Mouse (Mus musculus) embryonic facial prominence, embryonic 14.5 days (tissue): ENCODE measurements around the gene Vamp2. TPM values are rescaled to one million over a fixed set of nuclear protein-coding genes. Genes with fewer than 3 reads are reported as not detected.
"Not testable (repeated sequence)": the region's sequence is repeated elsewhere in the genome, so short reads cannot be mapped to it uniquely, and the experiment has no call there.

ENCODE experiments used
- ATAC-seq: fragments of 200-750 bp; cut with Nextera tagmentation; 2 replicates; pipeline ENCODE4 v1.8.0; 2017; ENCODE audit warnings: low read depth, moderate number of reproducible peaks, moderate TSS enrichment
- DNase-seq: peaks from one replicate; pipeline ENCODE4 v3.0.0-alpha.2; 2015; ENCODE audit warnings: low spot score
- H3K27ac ChIP-seq: fragments of 300-500 bp; sonication (generic); replicated peaks from 2 replicates; pipeline ENCODE4 v1.5.1; 2014; ENCODE audit warnings: low read depth, mild to moderate bottlenecking, low read length, moderate library complexity
- H3K27me3 ChIP-seq: fragments of 300-500 bp; sonication (generic); replicated peaks from 2 replicates; pipeline ENCODE4 v1.6.1; 2014; ENCODE audit warnings: low read length; ENCODE audit not compliant: control insufficient read depth, insufficient read depth
- H3K36me3 ChIP-seq: fragments of 300-500 bp; sonication (generic); 2 replicates; pipeline ENCODE4 v1.6.1; 2014; ENCODE audit warnings: low read length, mixed read lengths; ENCODE audit not compliant: control insufficient read depth, insufficient read depth
- H3K4me1 ChIP-seq: fragments of 300-500 bp; sonication (generic); 2 replicates; pipeline ENCODE4 v1.6.1; 2014; ENCODE audit warnings: antibody characterized with exemption, low read length; ENCODE audit not compliant: control insufficient read depth, insufficient read depth
- H3K4me2 ChIP-seq: fragments of 300-500 bp; sonication (generic); 2 replicates; pipeline ENCODE4 v1.6.1; 2014; ENCODE audit warnings: low read depth, mild to moderate bottlenecking, low read length, moderate library complexity, mixed read lengths
- H3K4me3 ChIP-seq: fragments of 300-500 bp; sonication (generic); 2 replicates; pipeline ENCODE4 v1.5.1; 2014; ENCODE audit warnings: low read depth, mild to moderate bottlenecking, low read length
- H3K9ac ChIP-seq: fragments of 300-500 bp; sonication (generic); 2 replicates; pipeline ENCODE4 v1.6.1; 2014; ENCODE audit warnings: low read depth, mild to moderate bottlenecking, low read length, moderate library complexity, mixed read lengths
- H3K9me3 ChIP-seq: fragments of 300-500 bp; sonication (generic); 2 replicates; pipeline ENCODE4 v1.6.1; 2016; ENCODE audit warnings: low read length; ENCODE audit not compliant: control insufficient read depth
- WGBS: fragments of 180-500 bp; shearing (Covaris S2); extraction: QIAGEN DNeasy Blood & Tissue Kit; methylation state at CpG from one replicate; pipeline ENCODE4 v1.1.7; 2014; 5-methylcytosine and 5-hydroxymethylcytosine counted together
- polyA plus RNA-seq: library from polyadenylated mRNA; unstranded; fragments of >200 nt; fragmentation: Nextera tagmentation; extraction: Ambion mirVana; gene quantifications from 2 replicates; pipeline ENCODE4 v1.2.1, GENCODE M21; 2014

Vamp2 gene
- polyA plus RNA-seq, 1 experiment from 2014 or later, result 97.0 TPM

- no peaks in the 10 kb centered on the region for H3K9me3 ChIP-seq
- 0% methylated on average over 3 of the region's 3 CpGs for WGBS
- H3K36me3 ChIP-seq, result peaks cover 31% of the 10 kb centered on the region
- H3K4me3 ChIP-seq, result no peak overlapping the region
- peaks cover 36% of the 10 kb centered on the region for H3K4me1 ChIP-seq
- ATAC-seq (no peak), DNase-seq (peak; percentile 33)
- no peaks in the 10 kb centered on the region for H3K27me3 ChIP-seq
- H3K9ac ChIP-seq, result no peak overlapping the region
- no peak overlapping the region for H3K27ac ChIP-seq
- no peak overlapping the region for H3K4me2 ChIP-seq
Measured at GRCm38 (mm10) chr11:69092386-69092751, 4.1 kb downstream of the Vamp2 start.

- ATAC-seq (no peak), DNase-seq (no peak)
- no peaks in the 10 kb centered on the region for H3K27me3 ChIP-seq
- no peak overlapping the region for H3K4me3 ChIP-seq
- WGBS, result 91% methylated on average over 4 of the region's 4 CpGs
- peaks cover 31% of the 10 kb centered on the region for H3K36me3 ChIP-seq
- peaks cover 36% of the 10 kb centered on the region for H3K4me1 ChIP-seq
- no peak overlapping the region for H3K4me2 ChIP-seq
- no peak overlapping the region for H3K27ac ChIP-seq
- no peak overlapping the region for H3K9ac ChIP-seq
- no peaks in the 10 kb centered on the region for H3K9me3 ChIP-seq
Measured at GRCm38 (mm10) chr11:69092871-69093270, 4.6 kb downstream of the Vamp2 start.

- H3K9me3 ChIP-seq, H3K9ac ChIP-seq, H3K4me3 ChIP-seq, DNase-seq, ATAC-seq, H3K27me3 ChIP-seq, H3K4me2 ChIP-seq: not testable (repeated sequence)
- Histone ChIP-seq H3K4me1 (peaks cover 41% of the 10 kb centered on the region), H3K36me3 (peaks cover 31% of the 10 kb centered on the region), H3K27ac (peak overlapping the region; percentile 90)
- whole genome bisulfite sequencing, result 85% methylated on average over 7 of the region's 7 CpGs
Measured at GRCm38 (mm10) chr11:69093856-69094255, 5.6 kb downstream of the Vamp2 start.

- Histone ChIP-seq H3K4me1 (peaks cover 34% of the 10 kb centered on the region), H3K36me3 (peaks cover 28% of the 10 kb centered on the region), H3K27ac (peak within 1 kb of the TSS; percentile 98), H3K27me3 (no peaks in the 10 kb centered on the region), H3K9me3 (no peaks in the 10 kb centered on the region), H3K4me3 (peak within 1 kb of the TSS; percentile 56), H3K9ac (peak within 1 kb of the TSS; percentile 70), H3K4me2 (peak within 1 kb of the TSS; percentile 93)
- ATAC-seq, result peak; percentile 93
- under 1% methylated on average over 37 of the region's 37 CpGs for WGBS
- peak; percentile 100 for DNase-seq
Measured at GRCm38 (mm10) chr11:69094697-69095429, 6.6 kb downstream of the Vamp2 start, which contains the start of gene Per1. TSS of gene Per1 (plus strand) at chr11:69095217.

- Histone ChIP-seq H3K4me1 (peaks cover 35% of the 10 kb centered on the region), H3K9ac (peak overlapping the region; percentile 70), H3K4me3 (peak overlapping the region; percentile 56), H3K9me3 (no peaks in the 10 kb centered on the region), H3K27ac (peak overlapping the region; percentile 98), H3K36me3 (peaks cover 23% of the 10 kb centered on the region), H3K4me2 (peak overlapping the region; percentile 93), H3K27me3 (no peaks in the 10 kb centered on the region)
- WGBS, result 2% methylated on average over 27 of the region's 27 CpGs
- ATAC-seq, result no peak
- DNase-seq, result peak; percentile 42
Measured at GRCm38 (mm10) chr11:69095511-69096231, 7.4 kb downstream of the Vamp2 start.

GRCm38 (mm10) chr11:69096360-69096986 is 8.2 kb downstream of the Vamp2 start:
- H3K9me3 ChIP-seq, result no peaks in the 10 kb centered on the region
- no peaks in the 10 kb centered on the region for H3K27me3 ChIP-seq
- ATAC-seq (no peak; the same call in 1 of the 2 replicates), DNase-seq (no peak)
- peak overlapping the region; percentile 70 for H3K9ac ChIP-seq
- H3K36me3 ChIP-seq, result peaks cover 26% of the 10 kb centered on the region
- H3K4me1 ChIP-seq, result peaks cover 35% of the 10 kb centered on the region
- 7% methylated on average over 8 of the region's 9 CpGs for WGBS
- H3K27ac ChIP-seq, result peak overlapping the region; percentile 98
- H3K4me3 ChIP-seq, result peak overlapping the region; percentile 56
- H3K4me2 ChIP-seq, result peak overlapping the region; percentile 93

GRCm38 (mm10) chr11:69096987-69097900 is 9.0 kb downstream of the Vamp2 start:
- H3K27ac ChIP-seq, result peak overlapping the region; percentile 98
- 3% methylated on average over 23 of the region's 29 CpGs for WGBS
- peak; percentile 98 for DNase-seq
- peak overlapping the region; percentile 56 for H3K4me3 ChIP-seq
- peak overlapping the region; percentile 71 for H3K9ac ChIP-seq
- H3K4me2 ChIP-seq, result peak overlapping the region; percentile 93
- no peaks in the 10 kb centered on the region for H3K27me3 ChIP-seq
- H3K9me3 ChIP-seq, result no peaks in the 10 kb centered on the region
- H3K36me3 ChIP-seq, result peaks cover 26% of the 10 kb centered on the region
- ATAC-seq, result peak; percentile 28
- H3K4me1 ChIP-seq, result peaks cover 35% of the 10 kb centered on the region
